Mouse (Mus musculus): ENCODE data around the gene Msh5. TPM values are rescaled to one million over a fixed set of nuclear protein-coding genes. Genes with fewer than 3 reads are reported as not detected.

Gene Msh5
- 1 to 10 TPM; 2.0 to 3.3 TPM for total RNA-seq (2023)

GRCm38 (mm10) chr17:35046681-35047455 is at the start of gene Msh5:
TSS of gene Msh5 (minus strand) at chr17:35046745.

GRCm38 (mm10) chr17:35088825-35089644 is 42.5 kb upstream of the Msh5 start, which contains the start of gene Abhd16a:
TSS of gene Abhd16a (plus strand) at chr17:35089263.

GRCm38 (mm10) chr17:35085208-35085865 is 38.8 kb upstream of the Msh5 start, which contains the start of gene Ly6g6f:
TSS of gene Ly6g6f (minus strand) at chr17:35085610.

GRCm38 (mm10) chr17:35077786-35078233 is 31.3 kb upstream of the Msh5 start, which contains the start of gene Ly6g6d:
TSS of gene Ly6g6d (minus strand) at chr17:35078065.

GRCm38 (mm10) chr17:35076507-35077176 is 30.1 kb upstream of the Msh5 start, which contains the start of gene Ly6g6e:
TSS of gene Ly6g6e (plus strand) at chr17:35076902.

GRCm38 (mm10) chr17:35066084-35066483 is 19.5 kb upstream of the Msh5 start, which contains the start of gene Mpig6b:
TSS of gene Mpig6b (minus strand) at chr17:35066184.

GRCm38 (mm10) chr17:35064951-35065947 is 18.7 kb upstream of the Msh5 start, which contains the start of gene Ly6g6c:
TSS of gene Ly6g6c (plus strand) at chr17:35065388.

GRCm38 (mm10) chr17:35058911-35059892 is 12.7 kb upstream of the Msh5 start, which contains the start of gene Ddah2:
TSS of gene Ddah2 (plus strand) at chr17:35059035.

GRCm38 (mm10) chr17:35049561-35050016 is 3.0 kb upstream of the Msh5 start, which contains the start of gene Clic1:
TSS of gene Clic1 (plus strand) at chr17:35049966.

GRCm38 (mm10) chr17:35027277-35028068 is 19.1 kb downstream of the Msh5 start, which contains the start of gene Sapcd1:
TSS of gene Sapcd1 (minus strand) at chr17:35028016.

GRCm38 (mm10) chr17:35016376-35016775 is 30.2 kb downstream of the Msh5 start, which contains the start of gene Vwa7:
TSS of gene Vwa7 (plus strand) at chr17:35016579.

GRCm38 (mm10) chr17:35000717-35001451 is 45.7 kb downstream of the Msh5 start, which contains the start of gene Vars:
TSS of gene Vars (plus strand) at chr17:35000987.

GRCm38 (mm10) chr17:34981690-34982180 is 64.8 kb downstream of the Msh5 start, which contains the start of gene Lsm2:
TSS of gene Lsm2 (plus strand) at chr17:34981862.

